Mouse (Mus musculus) CH12.LX (cell line): ENCODE measurements around the gene Ppie.
A peak's percentile ranks its signal among the peaks of the same experiment; 100 is the strongest.

Source experiments
- BHLHE40 ChIP-seq: IDR thresholded peaks from 2 replicates; pipeline ENCODE4 v1.6.1; 2011; ENCODE audit warnings: mild to moderate bottlenecking, low read depth, low read length, improper control_type of control experiment
- CTCF ChIP-seq, 2 experiments: IDR thresholded peaks in 1 of 2; conservative IDR thresholded peaks in 1 of 2; 2 replicates each; pipeline ENCODE4 v1.5.1; 2011 to 2012; ENCODE audit warnings: low read depth in 2 of 2, low read length in 2 of 2, improper control_type of control experiment in 1 of 2, inconsistent platforms in 1 of 2, mild to moderate bottlenecking in 1 of 2, moderate library complexity in 1 of 2
- ELF1 ChIP-seq: IDR thresholded peaks from 2 replicates; pipeline ENCODE4 v1.6.1; 2014; ENCODE audit warnings: low read depth, mild to moderate bottlenecking, inconsistent platforms, low read length, improper control_type of control experiment
- EP300 ChIP-seq: IDR thresholded peaks from 2 replicates; pipeline ENCODE4 v1.6.1; 2011; ENCODE audit warnings: low read length, improper control_type of control experiment
- IRF4 ChIP-seq: IDR thresholded peaks from 2 replicates; pipeline ENCODE4 v1.6.1; 2014; ENCODE audit warnings: low read depth, mild to moderate bottlenecking, inconsistent platforms, low read length, improper control_type of control experiment
- JUND ChIP-seq: conservative IDR thresholded peaks from 2 replicates; pipeline ENCODE4 v1.6.1; 2011; ENCODE audit warnings: low read depth, low read length, improper control_type of control experiment
- MEF2A ChIP-seq: IDR thresholded peaks from 2 replicates; pipeline ENCODE4 v1.6.1; 2014; ENCODE audit warnings: low read depth, mild to moderate bottlenecking, inconsistent platforms, low read length, improper control_type of control experiment, borderline replicate concordance
- NELFE ChIP-seq: IDR thresholded peaks from 2 replicates; pipeline ENCODE4 v1.6.1; 2011; ENCODE audit warnings: low read depth, low read length, improper control_type of control experiment
- POLR2A ChIP-seq: IDR thresholded peaks from 2 replicates; pipeline ENCODE4 v1.6.1; 2011; ENCODE audit warnings: low read depth, mild to moderate bottlenecking, improper control_type of control experiment, low read length
- SMC3 ChIP-seq: IDR thresholded peaks from 2 replicates; pipeline ENCODE4 v1.6.1; 2011; ENCODE audit warnings: low read depth, low read length, improper control_type of control experiment
- USF1 ChIP-seq: IDR thresholded peaks from 2 replicates; pipeline ENCODE4 v1.6.1; 2014; ENCODE audit warnings: low read depth, mild to moderate bottlenecking, inconsistent platforms, low read length, improper control_type of control experiment
- ZKSCAN1 ChIP-seq: IDR thresholded peaks from 2 replicates; pipeline ENCODE4 v1.6.1; 2012; ENCODE audit warnings: low read depth, inconsistent platforms, low read length, improper control_type of control experiment, borderline replicate concordance
- ZNF384 ChIP-seq: IDR thresholded peaks from 2 replicates; pipeline ENCODE4 v1.6.1; 2012; ENCODE audit warnings: low read depth, low read length, improper control_type of control experiment, inconsistent platforms

- no peak for TF ChIP-seq BHLHE40
- TF ChIP-seq ZKSCAN1, result no peak
- TF ChIP-seq JUND, result no peak
- TF ChIP-seq CTCF (conservative IDR thresholded peaks at IDR 0.05 in 1 of 2, IDR thresholded peaks at IDR 0.05 in 1 of 2; ENCODE audit: low read depth in 2 of 2, low read length in 2 of 2), result peak; percentile 51 to 92
- no peak for TF ChIP-seq NELFE
- no peak for TF ChIP-seq POLR2A
- TF ChIP-seq MEF2A, result no peak
- TF ChIP-seq ELF1, result no peak
- no peak; the same call in 1 of the 2 replicates for TF ChIP-seq IRF4
- no peak for TF ChIP-seq USF1
- TF ChIP-seq ZNF384, result no peak
- no peak for TF ChIP-seq EP300
- peak; percentile 87 for TF ChIP-seq SMC3
Observed at GRCm38 (mm10) chr4:123082283-123083163, 57.2 kb downstream of the Ppie start.
